Mouse (Mus musculus) R1 (cell line): ENCODE measurements at regions not wholly inside any gene's neighbourhood (a gene's known extent, or its start where the extent isn't known, plus 50 kb on each side); places are given as distances from the start of the nearest gene placed in this dataset.
A peak's percentile ranks its signal among the peaks of the same experiment; 100 is the strongest.

Experiments
- DNase-seq: peaks from one replicate; pipeline ENCODE4 v3.0.0-alpha.2; 2018; ENCODE audit warnings: low read depth, low spot score

DNA sequence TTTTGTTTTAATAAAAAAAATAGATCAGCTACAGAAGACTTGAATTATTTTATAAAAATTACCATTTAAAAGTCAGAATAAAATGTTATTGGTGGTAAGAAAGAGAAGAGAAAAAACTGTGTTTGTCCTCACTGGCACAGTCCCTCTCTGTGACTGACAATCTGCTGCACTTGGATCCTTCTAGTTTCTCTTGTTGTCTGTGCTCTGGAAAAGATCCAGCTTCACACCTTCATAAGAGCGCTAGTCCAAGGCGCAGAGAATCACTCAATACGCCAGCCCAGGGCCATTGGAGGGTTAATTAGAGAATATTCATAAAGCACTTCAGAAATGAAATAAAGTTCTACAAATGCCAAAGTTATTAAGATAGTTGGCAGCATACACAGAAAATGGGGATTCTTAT, 153.8 kb downstream of the Lmbrd1 start:
- DNase-seq = no peak

DNA sequence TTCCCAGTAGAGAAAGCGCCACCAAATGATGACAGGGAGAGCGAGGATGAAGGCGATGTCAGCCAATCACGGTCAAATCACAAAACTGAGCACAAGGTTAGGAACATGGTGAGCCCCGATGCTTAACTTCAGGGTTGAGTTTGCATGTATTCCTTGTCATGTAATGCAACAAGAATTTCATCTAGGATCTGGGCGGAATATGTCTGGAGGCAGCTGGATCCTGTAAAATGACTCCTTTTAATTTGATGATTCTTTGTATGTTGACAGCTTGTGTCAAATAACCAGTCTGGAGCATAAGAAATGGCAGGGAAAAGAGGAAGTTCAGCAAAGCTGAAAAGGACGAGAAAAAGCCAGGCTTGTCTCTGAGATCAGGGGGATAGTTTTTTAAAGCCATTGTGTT, 188.4 kb downstream of the Lmbrd1 start:
- no peak for DNase-seq

GRCm38 (mm10) chr1:24869772-24870171, 191.3 kb downstream of the Lmbrd1 start:
- DNase-seq = peak; percentile 17

- DNase-seq = no peak
Observed at GRCm38 (mm10) chr1:24870685-24871417, 192.4 kb downstream of the Lmbrd1 start.

DNA sequence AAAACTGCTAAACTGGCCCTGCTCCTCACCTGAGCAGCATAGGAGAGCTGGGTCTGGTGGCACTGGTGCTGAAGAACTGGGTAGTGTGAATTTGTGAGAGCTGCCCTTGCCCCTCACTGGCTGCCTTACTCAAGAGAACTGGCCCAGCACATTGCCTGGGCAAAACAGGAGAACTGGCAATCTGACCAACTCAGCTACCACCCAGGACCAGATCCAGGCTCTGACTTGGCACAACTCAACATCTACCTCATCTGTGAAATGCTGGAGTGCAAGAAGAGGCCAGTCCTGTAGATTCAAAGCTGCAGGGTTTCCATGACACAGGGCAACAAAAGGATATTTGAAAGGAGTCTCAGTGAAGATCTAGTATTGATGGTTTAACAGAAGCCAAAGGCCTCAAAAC, 198.6 kb downstream of the Lmbrd1 start:
- no peak for DNase-seq

DNA sequence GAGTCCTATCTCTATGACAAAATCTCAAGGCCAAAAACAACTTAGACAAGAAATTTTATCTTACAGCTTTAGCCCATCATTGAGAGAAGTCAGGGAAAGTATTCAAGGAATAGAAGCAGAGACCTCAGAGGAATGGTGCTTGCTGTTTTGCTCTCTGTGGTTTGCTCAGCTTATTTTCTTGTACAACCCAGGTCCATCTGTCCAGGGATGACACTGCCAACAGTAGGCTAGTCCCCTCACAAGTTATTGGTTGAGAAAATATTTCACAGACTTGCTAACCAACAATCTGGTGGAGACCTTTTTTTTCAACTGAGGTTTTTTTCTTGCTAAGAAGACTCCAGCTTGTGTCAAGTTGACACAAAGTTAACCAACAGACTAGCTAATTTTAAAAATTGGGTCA, 205.2 kb downstream of the Lmbrd1 start:
- DNase-seq = no peak

DNA sequence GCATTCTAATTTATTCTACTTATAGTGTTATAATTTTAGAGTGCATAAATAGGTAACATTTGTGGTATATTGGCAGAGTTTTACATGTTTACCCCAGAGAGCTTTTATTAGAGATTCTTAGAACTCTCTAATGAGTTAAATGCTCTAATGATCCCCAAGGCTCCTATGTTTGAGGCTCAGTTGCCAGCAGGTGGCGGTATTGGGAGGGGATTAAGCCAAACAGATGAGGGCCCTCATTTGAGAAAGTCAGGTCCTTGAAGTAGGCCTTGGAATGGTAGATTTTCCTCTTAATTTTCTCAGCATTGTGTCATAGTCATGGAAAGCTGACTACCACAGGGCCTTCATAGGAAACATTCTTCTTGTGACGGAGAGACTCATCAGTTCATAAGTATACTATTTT, 222.8 kb downstream of the Lmbrd1 start:
- DNase-seq = peak; percentile 54

DNA sequence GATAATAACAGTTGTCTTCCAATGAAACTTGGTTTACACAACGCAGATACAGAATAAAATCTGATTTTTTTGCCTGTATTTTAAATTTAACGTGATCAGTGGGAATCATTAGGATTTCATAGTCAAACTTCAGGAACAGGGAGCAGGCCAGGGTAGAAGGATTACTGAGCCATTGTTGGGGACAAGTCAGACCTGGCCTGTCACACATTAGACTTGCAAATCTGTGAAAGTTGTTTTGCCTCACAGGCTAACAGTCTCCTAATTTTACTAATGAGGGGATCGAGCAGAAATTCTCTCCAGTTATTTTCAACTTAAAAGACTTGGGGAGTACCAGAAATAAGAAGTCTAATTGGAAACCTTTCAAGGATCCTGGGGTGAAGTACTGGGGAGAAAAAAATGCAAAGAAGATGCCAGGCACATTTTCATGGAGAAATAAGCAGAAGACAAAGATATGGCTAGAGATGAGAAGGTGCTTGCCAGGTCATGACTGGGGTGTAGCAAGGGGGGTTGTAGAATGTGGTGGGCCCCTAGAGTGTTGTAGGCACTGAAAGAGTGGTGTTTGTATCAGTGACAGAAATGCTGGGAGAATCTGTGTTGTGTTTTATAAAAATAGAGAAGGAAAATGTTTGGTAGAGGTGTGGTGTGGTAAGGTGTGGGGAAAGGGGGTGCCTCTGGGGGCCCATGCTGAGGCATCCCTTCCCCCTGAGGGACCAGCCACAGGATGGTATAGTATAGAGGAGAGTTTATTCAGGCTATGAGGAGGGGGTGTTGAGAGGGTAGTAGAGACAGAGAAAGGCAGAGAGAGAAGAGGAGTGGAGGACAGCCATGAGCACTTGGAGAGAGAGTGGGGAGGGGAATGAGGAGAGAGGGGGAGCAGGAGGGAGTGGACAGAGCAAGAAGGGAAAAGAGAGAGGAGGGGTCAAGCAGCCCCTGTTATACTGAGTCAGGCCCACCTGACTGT, 260.2 kb downstream of the Lmbrd1 start:
- DNase-seq = no peak

GRCm38 (mm10) chr1:24942757-24943296, 264.4 kb downstream of the Lmbrd1 start:
- DNase-seq = no peak

GRCm38 (mm10) chr1:24943451-24943850, 265.0 kb downstream of the Lmbrd1 start:
- DNase-seq = no peak

DNA sequence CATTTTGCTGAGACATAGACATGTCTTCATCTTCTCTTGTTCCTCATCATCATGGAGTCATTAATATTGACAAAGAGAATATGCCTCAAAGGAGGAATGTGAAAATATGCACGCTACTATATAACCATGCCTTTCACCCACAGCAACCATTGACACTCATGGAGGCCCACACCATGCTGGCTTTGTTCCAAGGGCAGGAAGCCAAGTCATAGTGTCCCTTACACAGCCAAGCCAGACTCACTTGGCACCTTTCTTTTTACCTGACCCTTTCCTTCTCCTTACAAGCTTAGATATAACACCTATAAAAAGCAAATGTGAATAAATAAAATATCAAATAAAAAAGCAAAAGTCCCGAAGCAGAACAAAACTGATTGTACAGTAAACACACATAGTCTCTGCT, 294.3 kb downstream of the Lmbrd1 start:
- DNase-seq = no peak

DNA sequence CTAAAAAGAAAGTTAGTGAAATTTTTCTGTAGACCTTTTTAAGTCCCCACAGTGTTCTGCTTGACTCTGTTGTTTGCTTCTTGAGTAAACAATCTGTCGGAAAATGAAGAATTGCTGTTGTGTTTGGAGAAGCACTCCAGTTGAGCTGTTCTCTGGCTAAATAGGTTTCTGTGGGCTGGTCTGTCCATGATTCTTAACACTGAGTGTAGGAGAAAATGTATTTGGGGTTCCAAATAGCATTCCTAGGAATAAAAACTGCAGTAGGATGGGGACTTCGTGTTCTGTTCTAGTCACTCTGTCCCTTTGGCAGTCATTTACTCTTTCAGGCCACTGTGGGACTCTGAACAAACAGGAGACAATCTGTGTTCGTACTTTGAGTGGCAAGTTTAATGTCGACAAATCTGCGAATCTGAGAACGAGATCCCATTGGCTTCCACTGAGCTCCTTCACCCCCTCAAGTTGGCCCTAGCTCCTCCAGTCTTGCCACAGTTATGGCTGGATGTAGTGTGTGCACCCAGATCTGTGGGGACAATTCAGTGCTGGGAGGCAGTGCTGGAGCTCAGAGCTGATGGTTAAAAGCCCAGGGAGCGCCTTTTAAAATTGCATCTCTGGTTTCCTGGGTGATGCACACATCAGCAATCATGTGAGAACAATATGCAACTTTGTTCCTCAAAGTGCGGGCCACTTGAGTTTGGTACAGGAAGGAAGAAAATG, 330.2 kb downstream of the Lmbrd1 start:
- DNase-seq = no peak

GRCm38 (mm10) chr1:25012754-25013153, 334.3 kb downstream of the Lmbrd1 start:
- DNase-seq = peak; percentile 89
